Mouse (Mus musculus): ENCODE data around the gene Ppib. TPM values are rescaled to one million over a fixed set of nuclear protein-coding genes. Genes with fewer than 3 reads are reported as not detected.

Gene Ppib
- polyA plus RNA-seq, 1 experiment from 2014 or later = 376 TPM

DNA sequence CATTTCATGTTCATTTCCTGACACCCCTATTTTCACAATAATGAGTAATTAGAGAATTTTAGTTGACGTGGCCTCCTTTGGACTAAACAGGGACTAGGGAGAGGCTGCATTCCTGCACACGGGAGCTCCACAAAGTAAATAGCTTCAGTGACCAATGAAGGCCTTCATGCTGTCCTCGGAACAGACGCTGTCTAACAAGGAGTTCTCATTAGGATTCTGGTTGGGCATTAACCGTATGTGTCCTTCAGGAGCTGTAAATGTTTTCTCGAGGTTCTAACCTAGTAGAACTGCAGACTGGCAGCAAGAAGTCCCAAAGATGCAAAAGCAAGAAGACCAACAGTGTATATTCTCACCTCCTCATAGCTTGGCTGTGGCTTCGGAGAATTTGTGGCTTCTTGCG is 45.1 kb downstream of the Ppib start:
- ATAC-seq = no peak
- H3K36me3 ChIP-seq (ENCODE audit: control insufficient read depth, insufficient read depth, low read length) = peaks cover 17% of the 10 kb centered on the region
- no peak overlapping the region for H3K4me2 ChIP-seq (ENCODE audit: low read length)
- no peak overlapping the region for H3K4me3 ChIP-seq (ENCODE audit: low read length)
- 90% methylated on average over 8 of the region's 8 CpGs for WGBS
- no peak overlapping the region for H3K9ac ChIP-seq (ENCODE audit: low read depth, low read length)
- no peak overlapping the region for H3K27ac ChIP-seq (ENCODE audit: low read depth, low read length)
- H3K9me3 ChIP-seq (ENCODE audit: control insufficient read depth, low read length) = no peaks in the 10 kb centered on the region
- H3K27me3 ChIP-seq (replicated peaks; ENCODE audit: control insufficient read depth, insufficient read depth, low read length) = no peaks in the 10 kb centered on the region
- H3K4me1 ChIP-seq (ENCODE audit: control insufficient read depth, insufficient read depth, low read depth, low read length) = no peaks in the 10 kb centered on the region

DNA sequence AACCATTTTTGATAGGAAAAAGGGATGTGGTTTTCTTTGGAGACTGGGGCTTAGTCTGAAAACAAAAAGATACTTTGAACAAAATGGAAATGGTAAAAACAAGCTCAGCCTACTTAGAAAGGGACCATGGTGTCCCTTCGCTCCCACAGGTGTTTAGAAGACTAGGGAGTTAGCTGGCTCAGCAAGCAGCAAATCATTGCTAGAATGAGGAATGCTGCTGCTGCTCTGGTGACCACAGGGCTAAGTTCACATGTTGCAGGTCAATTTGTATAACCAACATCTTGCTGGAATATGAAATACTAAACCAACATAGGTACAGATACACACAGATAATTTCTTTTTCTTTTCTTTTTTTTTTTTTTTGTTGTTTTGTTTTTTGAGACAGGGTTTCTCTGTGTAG is 49.6 kb downstream of the Ppib start:
- WGBS = 100% methylated on average over 1 of the region's 1 CpGs
- no peak overlapping the region for H3K4me3 ChIP-seq (ENCODE audit: low read length)

DNA sequence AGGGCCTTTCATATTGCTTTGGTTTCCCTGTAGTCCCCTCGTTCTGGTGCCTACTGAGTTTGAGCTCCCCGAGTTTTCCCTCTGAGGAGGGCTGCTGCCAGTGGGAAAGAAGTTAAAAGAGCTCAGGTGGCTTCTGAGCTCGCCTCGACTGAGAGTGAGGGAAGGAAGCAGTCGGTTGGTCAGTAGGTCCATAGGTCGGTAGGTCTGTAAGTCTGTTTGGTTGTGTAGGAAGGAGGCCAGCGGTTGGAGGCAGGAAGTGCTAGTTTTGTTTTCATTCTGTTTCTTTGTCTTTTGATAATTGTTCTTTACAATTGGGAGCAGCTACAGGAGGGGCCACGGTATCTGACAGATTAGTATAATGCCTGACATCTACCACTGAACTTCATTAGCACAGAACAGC is 50.1 kb downstream of the Ppib start:
- 42% methylated on average over 8 of the region's 8 CpGs for WGBS
- Histone ChIP-seq H3K9ac (ENCODE audit: low read depth, low read length) (no peak overlapping the region), H3K4me2 (ENCODE audit: low read length) (no peak overlapping the region), H3K27ac (ENCODE audit: low read depth, low read length) (no peak overlapping the region), H3K4me3 (ENCODE audit: low read length) (no peak overlapping the region), H3K4me1 (ENCODE audit: control insufficient read depth, insufficient read depth, low read depth, low read length) (no peaks in the 10 kb centered on the region), H3K9me3 (ENCODE audit: control insufficient read depth, low read length) (no peaks in the 10 kb centered on the region), H3K36me3 (ENCODE audit: control insufficient read depth, insufficient read depth, low read length) (peaks cover 10% of the 10 kb centered on the region), H3K27me3 (replicated peaks; ENCODE audit: control insufficient read depth, insufficient read depth, low read length) (no peaks in the 10 kb centered on the region)
- no peak for ATAC-seq

More for the DNA sequence above, 49.6 kb downstream of the Ppib start:
- H3K4me2 ChIP-seq (ENCODE audit: low read length) = no peak overlapping the region
- no peak for ATAC-seq
- H3K9ac ChIP-seq (ENCODE audit: low read depth, low read length) = no peak overlapping the region
- H3K27me3 ChIP-seq (replicated peaks; ENCODE audit: control insufficient read depth, insufficient read depth, low read length) = no peaks in the 10 kb centered on the region
- H3K4me1 ChIP-seq (ENCODE audit: control insufficient read depth, insufficient read depth, low read depth, low read length) = no peaks in the 10 kb centered on the region
- peaks cover 15% of the 10 kb centered on the region for H3K36me3 ChIP-seq (ENCODE audit: control insufficient read depth, insufficient read depth, low read length)
- H3K9me3 ChIP-seq (ENCODE audit: control insufficient read depth, low read length) = no peaks in the 10 kb centered on the region
- H3K27ac ChIP-seq (ENCODE audit: low read depth, low read length) = no peak overlapping the region

DNA sequence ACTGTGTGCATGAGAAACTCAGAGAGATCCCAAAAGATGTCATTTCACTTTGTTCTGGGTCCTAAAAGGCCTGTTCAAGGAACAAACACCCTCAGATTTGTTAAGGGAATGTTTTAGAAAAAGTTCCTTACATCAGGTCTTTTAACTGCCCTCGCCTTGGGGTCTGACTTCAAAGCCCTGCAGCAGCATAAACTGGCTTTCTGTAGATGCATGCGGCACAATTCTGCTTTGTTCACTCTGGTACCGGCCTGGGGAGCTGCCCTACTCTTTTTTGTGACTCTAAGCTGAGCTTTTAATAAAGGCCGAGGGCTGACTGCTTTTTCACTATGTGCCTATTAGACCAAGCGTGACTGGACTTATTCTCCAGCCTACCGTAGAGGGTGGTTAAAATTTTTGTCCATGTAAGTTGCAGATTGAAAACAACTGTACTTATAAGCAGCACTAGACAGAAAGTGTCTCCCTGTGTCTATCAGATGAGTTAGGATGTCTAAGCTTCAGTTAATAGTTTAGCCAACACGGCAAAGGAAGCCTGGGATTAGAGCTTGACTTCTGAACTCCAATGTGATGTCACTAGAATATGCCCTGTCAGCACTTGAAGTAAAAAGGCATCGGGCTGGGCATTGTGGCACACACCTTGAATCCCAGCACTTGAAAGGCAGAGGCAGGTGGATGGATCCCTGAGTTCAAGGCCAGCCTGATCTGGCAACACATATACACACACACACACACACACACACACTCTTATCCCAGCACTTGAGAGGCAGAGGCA is 50.8 kb downstream of the Ppib start:
- Histone ChIP-seq H3K27ac (ENCODE audit: low read depth, low read length) (no peak overlapping the region), H3K36me3 (ENCODE audit: control insufficient read depth, insufficient read depth, low read length) (peaks cover 7% of the 10 kb centered on the region), H3K4me1 (ENCODE audit: control insufficient read depth, insufficient read depth, low read depth, low read length) (no peaks in the 10 kb centered on the region), H3K9ac (ENCODE audit: low read depth, low read length) (no peak overlapping the region), H3K9me3 (ENCODE audit: control insufficient read depth, low read length) (no peaks in the 10 kb centered on the region), H3K4me3 (ENCODE audit: low read length) (no peak overlapping the region), H3K27me3 (replicated peaks; ENCODE audit: control insufficient read depth, insufficient read depth, low read length) (no peaks in the 10 kb centered on the region), H3K4me2 (ENCODE audit: low read length) (no peak overlapping the region)
- ATAC-seq = no peak
- WGBS = 32% methylated on average over 8 of the region's 8 CpGs

DNA sequence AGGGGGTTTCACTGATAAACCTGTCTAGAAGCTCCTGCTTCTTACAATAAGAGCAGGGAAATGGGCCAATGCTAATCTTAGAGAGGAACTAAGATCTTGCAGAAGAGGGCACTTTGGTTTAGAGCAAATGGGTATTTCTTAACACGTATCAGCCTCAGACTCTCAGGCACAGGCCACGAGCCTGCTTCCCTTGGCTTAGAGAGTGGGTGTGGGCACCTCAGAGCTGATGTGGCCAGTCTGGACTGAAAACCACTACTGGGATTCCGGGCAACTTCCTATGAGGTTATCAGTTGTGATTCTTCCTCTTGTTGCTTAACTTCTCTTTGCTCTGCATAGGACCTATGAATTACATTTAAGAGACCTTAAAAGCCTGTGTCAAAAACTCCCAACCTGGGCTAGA is 54.3 kb downstream of the Ppib start:
- no peaks in the 10 kb centered on the region for H3K9me3 ChIP-seq (ENCODE audit: control insufficient read depth, low read length)
- no peaks in the 10 kb centered on the region for H3K4me1 ChIP-seq (ENCODE audit: control insufficient read depth, insufficient read depth, low read depth, low read length)
- no peak overlapping the region for H3K9ac ChIP-seq (ENCODE audit: low read depth, low read length)
- H3K4me3 ChIP-seq (ENCODE audit: low read length) = no peak overlapping the region
- H3K4me2 ChIP-seq (ENCODE audit: low read length) = no peak overlapping the region
- no peaks in the 10 kb centered on the region for H3K36me3 ChIP-seq (ENCODE audit: control insufficient read depth, insufficient read depth, low read length)
- H3K27me3 ChIP-seq (replicated peaks; ENCODE audit: control insufficient read depth, insufficient read depth, low read length) = no peaks in the 10 kb centered on the region
- ATAC-seq = no peak
- no peak overlapping the region for H3K27ac ChIP-seq (ENCODE audit: low read depth, low read length)
- WGBS = 95% methylated on average over 3 of the region's 3 CpGs

Other genes with a start within 250 kb of the Ppib start
- gene Zfp609, start 232.7 kb upstream of the Ppib start, polyA plus RNA-seq (2015; fragmentation: Nextera tagmentation; extraction: Ambion mirVana) = 5.0 and 5.4 TPM in 2 replicates
- 24.4 and 28.9 TPM in 2 replicates for gene Pclaf, start 170.0 kb upstream of the Ppib start, polyA plus RNA-seq (2015; fragmentation: Nextera tagmentation; extraction: Ambion mirVana)
- 30.3 and 32.6 TPM in 2 replicates for gene Trip4, start 151.4 kb upstream of the Ppib start, polyA plus RNA-seq (2015; fragmentation: Nextera tagmentation; extraction: Ambion mirVana)
- gene Csnk1g1, start 151.3 kb upstream of the Ppib start, polyA plus RNA-seq (2015; fragmentation: Nextera tagmentation; extraction: Ambion mirVana) = 20.7 and 22.1 TPM in 2 replicates
- 12.9 and 14.7 TPM in 2 replicates for gene Snx22, start 9.5 kb downstream of the Ppib start, polyA plus RNA-seq (2015; fragmentation: Nextera tagmentation; extraction: Ambion mirVana)
- 73.5 and 77.2 TPM in 2 replicates for gene Snx1, start 66.4 kb downstream of the Ppib start, polyA plus RNA-seq (2015; fragmentation: Nextera tagmentation; extraction: Ambion mirVana)
- 64.0 and 69.2 TPM in 2 replicates for gene Ciao2a, start 66.4 kb downstream of the Ppib start, polyA plus RNA-seq (2015; fragmentation: Nextera tagmentation; extraction: Ambion mirVana)
- gene Dapk2, start 98.0 kb downstream of the Ppib start, polyA plus RNA-seq (2015; fragmentation: Nextera tagmentation; extraction: Ambion mirVana) = 0.79 and 0.94 TPM in 2 replicates

Measured in hindbrain, embryonic 16.5 days (tissue).